Mouse (Mus musculus): ENCODE measurements around the gene Plppr3.

The Plppr3 gene

GRCm38 (mm10) chr10:79852827-79853226 lies 21.6 kb downstream of the Plppr3 start:
- DNase-seq (ENCODE audit: low read depth, low spot score) = no peak

GRCm38 (mm10) chr10:79852107-79852789 lies 22.2 kb downstream of the Plppr3 start:
- DNase-seq (ENCODE audit: low read depth, low spot score) = no peak

- DNase-seq (ENCODE audit: low read depth, low spot score) = no peak
These were observed 22.8 kb downstream of the Plppr3 start for GRCm38 (mm10) chr10:79851653-79852052.

DNA sequence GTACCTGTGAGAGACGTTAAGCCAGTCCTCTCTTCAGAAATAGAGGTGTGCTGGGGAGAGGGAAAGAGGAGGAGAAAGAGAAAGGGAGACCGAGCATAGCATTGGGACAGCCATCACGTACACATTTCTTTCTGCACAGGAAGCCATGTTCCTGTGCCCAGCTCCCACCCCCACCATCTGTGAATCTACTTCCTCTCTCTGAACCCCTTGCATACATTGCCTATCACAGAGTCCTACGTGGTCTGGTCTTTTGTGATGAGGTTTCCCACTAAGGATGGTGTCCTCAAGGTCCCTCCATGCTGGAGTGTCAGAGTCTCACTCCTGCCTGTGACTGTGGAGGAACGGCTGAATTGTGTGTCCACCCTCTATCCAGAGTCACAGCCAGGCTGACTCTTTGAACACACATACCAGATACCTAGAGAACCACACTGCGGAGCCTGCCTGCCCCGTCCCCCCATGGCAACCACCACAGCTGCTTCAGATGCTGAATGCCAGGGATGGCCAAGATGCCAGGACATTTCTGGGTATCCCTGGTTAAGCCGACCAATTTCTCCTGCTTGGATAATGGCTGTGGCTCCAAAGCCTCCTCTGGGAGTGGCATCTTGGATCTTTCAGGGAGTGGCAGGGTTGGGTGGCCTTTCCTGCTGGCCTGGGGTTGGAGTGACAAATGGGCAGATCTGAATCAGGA lies 24.3 kb downstream of the Plppr3 start:
- no peak for DNase-seq (ENCODE audit: low read depth, low spot score)

GRCm38 (mm10) chr10:79846553-79846952 lies 27.9 kb downstream of the Plppr3 start:
- DNase-seq (ENCODE audit: low read depth, low spot score) = no peak

GRCm38 (mm10) chr10:79843476-79843875 lies 31.0 kb downstream of the Plppr3 start:
- DNase-seq (ENCODE audit: low read depth, low spot score) = no peak

- DNase-seq (ENCODE audit: low read depth, low spot score) = no peak
These were observed 32.1 kb downstream of the Plppr3 start for GRCm38 (mm10) chr10:79842322-79842721.

DNA sequence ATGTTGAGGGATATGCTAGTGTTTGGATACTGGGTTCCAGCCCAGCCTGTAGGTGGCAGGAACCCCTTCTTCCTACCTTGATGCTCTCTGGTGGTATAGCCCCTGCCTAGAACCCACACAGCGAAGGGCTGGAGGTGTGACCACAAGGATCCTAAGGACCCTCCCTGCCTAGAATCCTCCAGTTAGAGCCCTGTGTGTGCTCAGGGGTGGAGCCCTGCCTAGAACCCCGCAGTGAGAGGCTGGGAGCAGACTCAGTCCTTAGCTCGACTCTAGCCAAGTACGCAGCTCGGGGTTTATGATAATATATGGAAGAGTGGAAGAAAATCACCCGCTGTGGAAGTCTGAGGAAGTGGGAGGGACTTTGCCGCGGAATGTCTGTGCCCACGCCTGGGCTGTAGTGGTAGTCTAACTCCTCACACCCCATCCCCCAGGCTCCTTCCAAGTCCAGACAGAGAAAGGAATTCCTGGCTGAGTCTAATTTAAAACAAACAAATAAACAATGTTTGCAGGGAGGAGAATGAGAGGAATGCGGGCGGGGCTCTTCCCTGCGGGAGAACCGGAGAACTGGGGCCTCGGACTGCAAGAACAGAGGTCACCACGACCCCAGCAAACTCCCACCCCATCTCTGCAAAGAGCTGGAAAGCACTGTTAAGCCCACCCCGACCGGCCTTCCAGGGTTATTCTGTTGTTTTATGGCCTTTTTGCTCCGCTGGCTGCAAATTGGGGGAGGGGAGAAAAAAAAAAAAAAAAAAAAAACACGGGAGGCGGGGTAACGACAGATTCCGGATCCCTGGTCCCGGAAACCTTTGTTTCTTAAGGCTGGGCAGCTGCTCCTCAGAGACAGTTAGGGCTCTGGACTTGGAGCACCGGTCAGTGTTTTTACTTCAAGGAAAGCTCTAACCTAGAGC lies 33.5 kb downstream of the Plppr3 start:
- DNase-seq (ENCODE audit: low read depth, low spot score) = no peak

DNA sequence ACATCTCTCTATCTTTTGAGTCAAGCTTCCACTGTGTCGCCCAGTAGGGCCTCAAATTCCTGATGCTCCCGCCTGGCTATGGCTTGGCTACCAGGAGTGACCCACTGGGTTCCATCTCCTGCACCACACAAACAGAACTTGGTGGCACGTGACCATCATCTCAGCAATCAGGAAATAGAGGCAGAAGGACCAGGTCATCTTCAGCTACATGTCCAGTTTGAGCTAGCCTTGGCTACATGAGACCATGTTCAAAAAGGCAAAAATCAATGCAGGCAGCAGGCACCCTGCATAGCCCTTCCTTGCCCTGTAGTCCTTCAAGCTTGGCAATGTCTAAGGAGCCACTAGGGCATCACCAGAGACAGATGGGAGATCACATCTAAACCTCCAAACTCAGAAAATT lies 34.3 kb downstream of the Plppr3 start:
- no peak for DNase-seq (ENCODE audit: low read depth, low spot score)

DNA sequence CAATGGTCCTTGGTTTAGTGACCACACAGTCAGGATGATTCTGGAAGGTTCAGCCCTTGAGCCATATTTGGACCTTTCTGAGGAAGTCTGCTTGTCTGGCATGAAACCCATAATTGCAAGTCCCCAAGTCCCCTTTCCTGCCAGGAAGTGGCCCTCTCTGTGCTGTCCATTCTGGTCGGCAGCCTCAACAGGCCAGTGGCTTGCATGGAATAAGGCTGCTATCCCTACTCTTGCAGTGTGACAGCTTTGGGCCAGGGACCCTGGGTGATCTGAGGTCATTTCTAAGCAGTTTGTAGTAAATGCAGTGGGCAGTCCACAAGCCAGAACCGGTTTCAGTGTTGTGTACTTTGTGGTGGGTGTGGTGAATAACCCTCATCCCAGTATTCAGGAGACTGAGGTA lies 36.3 kb downstream of the Plppr3 start:
- no peak for DNase-seq (ENCODE audit: low read depth, low spot score)

DNA sequence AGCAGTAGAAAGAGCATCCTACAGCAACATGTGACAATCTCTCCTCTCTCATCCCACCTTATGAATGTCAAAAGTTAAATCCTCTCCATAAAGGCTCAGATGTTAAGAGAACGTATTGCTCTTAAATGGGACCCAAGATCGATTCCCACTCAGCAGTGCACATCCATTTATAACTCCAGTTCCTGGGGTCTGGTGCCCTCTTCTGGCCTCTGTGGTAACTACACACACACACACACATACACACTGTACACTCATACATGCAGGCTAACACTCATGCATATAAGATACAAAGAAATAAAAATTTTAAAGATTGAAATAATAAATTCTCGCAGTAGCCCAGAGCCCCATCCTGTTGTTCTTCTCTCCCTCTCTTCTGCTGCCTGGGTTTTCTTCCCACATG lies 37.5 kb downstream of the Plppr3 start:
- no peak for DNase-seq (ENCODE audit: low read depth, low spot score)

GRCm38 (mm10) chr10:79834769-79835398 lies 39.5 kb downstream of the Plppr3 start:
- DNase-seq (ENCODE audit: low read depth, low spot score) = no peak

DNA sequence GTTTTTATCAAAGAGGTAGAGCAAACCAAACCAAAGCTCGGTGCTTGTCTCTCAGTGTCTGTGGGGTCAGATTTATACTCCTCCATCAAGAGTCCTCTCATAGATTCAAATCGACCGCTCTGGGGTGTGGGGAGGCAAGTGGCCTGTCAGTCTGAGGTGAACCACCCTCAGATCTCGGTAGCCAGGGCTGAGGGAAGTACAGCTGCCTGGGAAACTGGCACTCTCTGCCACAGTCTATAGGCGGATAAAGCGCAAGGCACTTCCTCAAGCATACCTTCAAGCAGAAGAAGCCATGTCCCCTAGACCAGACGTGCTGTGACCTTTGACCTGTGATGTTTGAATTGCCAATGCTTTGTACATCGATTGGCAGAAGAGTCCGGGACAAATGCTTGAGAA lies 41.6 kb downstream of the Plppr3 start:
- DNase-seq (ENCODE audit: low read depth, low spot score) = no peak

- DNase-seq (ENCODE audit: low read depth, low spot score) = no peak
These were observed 42.2 kb downstream of the Plppr3 start for GRCm38 (mm10) chr10:79832026-79832785.

DNA sequence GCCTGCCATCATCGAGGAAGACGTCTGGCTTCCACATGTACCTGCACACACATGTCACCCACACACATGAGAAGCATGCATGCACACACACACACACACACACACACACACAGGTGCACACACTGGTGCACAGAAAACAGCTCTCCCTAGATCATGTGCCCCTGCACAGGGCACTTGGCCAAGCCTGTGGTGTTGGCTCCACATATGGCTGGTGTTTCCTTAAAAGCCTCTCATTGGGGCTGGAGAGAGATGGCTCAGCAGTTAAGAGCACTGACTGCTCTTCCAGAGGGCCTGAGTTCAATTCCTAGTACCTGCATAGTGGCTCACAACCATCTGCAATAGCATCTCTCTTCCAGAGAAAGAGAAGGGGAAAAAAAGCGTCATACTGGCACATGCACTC lies 42.9 kb downstream of the Plppr3 start:
- no peak for DNase-seq (ENCODE audit: low read depth, low spot score)

DNA sequence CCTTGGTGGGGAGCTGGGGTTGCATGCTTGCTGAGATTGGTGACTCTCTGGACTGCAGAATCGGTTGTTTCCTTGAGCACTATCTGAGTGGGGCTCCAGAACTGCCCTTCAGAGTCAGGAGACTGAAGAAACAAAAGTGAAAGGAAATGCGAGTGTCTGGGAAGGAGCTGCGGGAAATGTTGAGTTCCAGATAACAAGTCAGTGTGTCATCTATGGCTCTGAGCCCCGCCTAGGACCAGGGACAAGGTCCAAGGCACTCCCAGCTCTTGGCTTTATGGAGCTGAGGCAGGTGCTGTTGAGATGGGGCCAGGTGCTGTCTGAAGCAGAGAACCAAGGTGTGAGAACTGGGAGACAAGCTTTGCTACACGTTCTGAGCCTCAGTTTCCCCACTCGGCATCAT lies 50.0 kb downstream of the Plppr3 start:
- no peak for DNase-seq (ENCODE audit: low read depth, low spot score)

DNA sequence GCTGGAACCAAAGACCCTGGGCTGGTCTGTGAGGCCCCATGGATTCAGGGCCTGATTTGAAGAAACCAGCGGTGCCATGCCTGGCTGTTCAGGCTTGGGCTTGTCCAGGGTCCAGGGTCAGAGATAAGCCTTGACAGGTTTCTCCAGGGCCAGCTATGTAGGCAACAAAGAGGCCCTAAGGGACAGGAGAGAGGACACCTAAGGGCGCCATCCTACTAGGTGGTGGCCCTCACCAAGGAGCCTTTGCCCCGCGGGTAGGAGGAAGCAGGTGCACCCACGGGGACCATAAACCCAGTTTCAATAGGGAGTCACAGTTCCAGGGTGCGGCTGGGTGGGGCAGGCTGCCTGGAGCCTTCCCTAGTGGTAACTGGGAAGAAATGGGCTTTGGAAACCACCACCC lies 51.4 kb downstream of the Plppr3 start:
- no peak for DNase-seq (ENCODE audit: low read depth, low spot score)

- no peak for DNase-seq (ENCODE audit: low read depth, low spot score)
These were observed 52.1 kb downstream of the Plppr3 start for GRCm38 (mm10) chr10:79822372-79822771.

- no peak for DNase-seq (ENCODE audit: low read depth, low spot score)
These were observed 52.7 kb downstream of the Plppr3 start for GRCm38 (mm10) chr10:79821731-79822130.

DNA sequence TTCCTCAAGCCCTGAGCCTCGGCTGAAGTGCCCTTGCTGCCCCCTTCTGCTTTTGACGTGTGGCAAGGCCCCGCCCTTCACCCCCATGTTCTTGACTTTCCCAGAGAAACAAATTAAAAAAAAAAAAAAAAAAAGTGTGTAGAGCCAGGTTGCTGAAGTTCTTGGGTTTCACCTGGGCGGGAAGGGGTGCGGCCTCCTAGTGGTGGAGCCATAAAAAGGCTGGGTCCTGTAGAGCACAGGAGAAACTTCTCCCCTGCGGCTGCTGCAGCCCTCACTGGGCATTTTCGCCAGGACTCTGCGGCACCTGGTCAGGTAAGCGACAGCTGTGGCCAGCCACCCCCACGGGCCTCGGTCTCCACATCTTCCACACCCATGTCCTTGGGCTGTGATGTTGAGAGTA lies 53.7 kb downstream of the Plppr3 start, which contains the start of gene Misp:
Gene Misp, plus strand, starts transcription at position 208 of the 400 bp plus-strand sequence.
- no peak for DNase-seq (ENCODE audit: low read depth, low spot score)

- DNase-seq (ENCODE audit: low read depth, low spot score) = no peak
These were observed 54.2 kb downstream of the Plppr3 start for GRCm38 (mm10) chr10:79820277-79820676.
